ENCODE assay signal across 9 mouse cellular contexts in the genomic region with DNA sequence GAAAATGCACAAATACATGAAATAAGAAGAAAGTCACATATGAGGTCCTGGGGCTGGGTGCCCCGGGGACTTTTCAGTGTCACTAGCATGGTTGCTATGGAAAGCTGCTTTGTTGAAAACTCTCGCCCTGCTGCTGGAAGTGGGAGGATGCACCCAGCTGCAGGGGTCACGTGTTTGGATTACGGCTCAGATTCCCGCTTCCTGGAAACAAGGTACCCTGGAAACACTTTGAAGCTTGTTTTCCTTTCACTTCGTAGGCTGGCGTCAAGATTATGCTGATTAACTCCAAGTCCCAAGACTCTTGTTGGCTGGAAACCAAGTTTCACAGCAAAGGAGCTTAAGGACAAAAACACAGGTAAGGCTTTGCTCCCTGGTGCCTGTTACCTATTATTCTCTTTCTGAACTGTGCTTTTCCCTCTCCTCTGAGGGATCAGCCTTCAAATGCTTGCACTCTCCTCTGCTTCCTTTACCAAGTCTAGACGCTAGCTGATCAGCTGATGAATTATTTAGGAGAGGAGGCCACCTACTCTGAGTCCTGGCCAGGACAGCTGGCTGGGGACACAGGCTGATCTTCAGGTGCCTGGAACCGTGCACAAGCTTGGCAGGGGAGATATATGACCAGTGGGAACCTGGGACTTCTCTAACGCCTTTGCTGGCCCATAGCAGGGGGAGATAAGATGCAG. TPM values are rescaled to one million over a fixed set of nuclear protein-coding genes. Genes with fewer than 3 reads are reported as not detected.
A peak's percentile ranks its signal among the peaks of the same experiment; 100 is the strongest.
DNase-seq lines count a peak whose midpoint lies in the region; ATAC-seq and TF ChIP-seq lines count a peak whose summit lies in the region.
"Had no signal": no experiment of that assay in that cellular context is flagged by ENCODE, and none has a peak within 500 bp of the region (broad histone marks: within the 10 kb centered on the region; RNA-seq: fewer than 3 reads in every experiment).

No protein-coding gene starts in this region.

- no peaks in the 10 kb centered on the region for H3K27me3 ChIP-seq in liver, adult 2 months (ENCODE audit: control insufficient read depth, insufficient read depth, low read length)
- H3K27me3 ChIP-seq in liver, embryonic 12.5 days (replicated peaks), result no peaks in the 10 kb centered on the region
- no peaks in the 10 kb centered on the region for H3K27me3 ChIP-seq in forebrain, embryonic 12.5 days
- no peaks in the 10 kb centered on the region for H3K27me3 ChIP-seq in liver, postnatal 0 days (ENCODE audit: insufficient read depth, low read length)

- no peak overlapping the region for H3K27ac ChIP-seq in liver, adult 2 months (replicated peaks; ENCODE audit: insufficient read depth, low read depth, low read length)
- no peak overlapping the region for H3K27ac ChIP-seq in liver, embryonic 12.5 days
- H3K27ac ChIP-seq in forebrain, embryonic 12.5 days, result peak overlapping the region; percentile 31; the same call in 1 of the 2 replicates
- H3K27ac ChIP-seq in liver, postnatal 0 days (ENCODE audit: low read depth), result no peak overlapping the region

- no peak for ATAC-seq in liver, embryonic 12.5 days
- no peak for ATAC-seq in forebrain, embryonic 12.5 days (ENCODE audit: low FRiP score)
- no peak for ATAC-seq in liver, postnatal 0 days
- ATAC-seq: Patski had no signal

- no peak overlapping the region for H3K9ac ChIP-seq in liver, adult 2 months (ENCODE audit: low read depth, low read length)
- H3K9ac ChIP-seq in liver, embryonic 12.5 days, result no peak overlapping the region
- H3K9ac ChIP-seq in forebrain, embryonic 12.5 days, result no peak overlapping the region
- H3K9ac ChIP-seq in liver, postnatal 0 days (replicated peaks), result no peak overlapping the region

- TF ChIP-seq CTCF in liver, adult 2 months (IDR thresholded peaks at IDR 0.05; ENCODE audit: low read depth, low read length), result no peak
- no peak for TF ChIP-seq CTCF in liver, postnatal 0 days (IDR thresholded peaks at IDR 0.05; ENCODE audit: low read depth)

- DNase-seq in liver, adult 2 months (ENCODE audit: extremely low read depth, low read depth, low spot score), result peak; percentile 40
- DNase-seq in hindlimb bud, embryonic 11.5 days (ENCODE audit: extremely low spot score, low read depth, low spot score), result peak; percentile 10
- no peak for DNase-seq in liver, postnatal 0 days
- peak; percentile 20 for DNase-seq in skeletal muscle tissue, adult 2 months (ENCODE audit: low read depth, low spot score)
- DNase-seq in cerebellum, adult 11-12 months, result no peak
- DNase-seq in testis, postnatal 10 days (ENCODE audit: low spot score), result no peak

- H3K4me1 ChIP-seq in liver, adult 2 months (ENCODE audit: control insufficient read depth, insufficient read depth, low read length), result no peaks in the 10 kb centered on the region; the same call in 1 of the 2 replicates
- no peaks in the 10 kb centered on the region for H3K4me1 ChIP-seq in liver, embryonic 12.5 days
- H3K4me1 ChIP-seq in forebrain, embryonic 12.5 days, result peaks cover 24% of the 10 kb centered on the region
- peaks cover 2% of the 10 kb centered on the region; the same call in 1 of the 2 replicates for H3K4me1 ChIP-seq in liver, postnatal 0 days (ENCODE audit: insufficient read depth)

- TF ChIP-seq EP300 in liver, postnatal 0 days (IDR thresholded peaks at IDR 0.05; ENCODE audit: low read depth), result no peak

- 17% methylated on average over 10 of the region's 10 CpGs for WGBS in liver, adult 2 months
- WGBS in liver, embryonic 12.5 days (ENCODE audit: insufficient replicate concordance), result 44% methylated on average over 10 of the region's 10 CpGs
- WGBS in forebrain, embryonic 12.5 days, result 5% methylated on average over 10 of the region's 10 CpGs
- WGBS in liver, postnatal 0 days (ENCODE audit: insufficient replicate concordance), result 47% methylated on average over 10 of the region's 10 CpGs

- peak overlapping the region; percentile 16; the same call in 1 of the 2 replicates for H3K4me3 ChIP-seq in liver, adult 2 months (ENCODE audit: insufficient read depth, low read depth, low read length)
- H3K4me3 ChIP-seq in liver, embryonic 12.5 days, result no peak overlapping the region
- no peak overlapping the region for H3K4me3 ChIP-seq in forebrain, embryonic 12.5 days (replicated peaks)
- no peak overlapping the region for H3K4me3 ChIP-seq in liver, postnatal 0 days (ENCODE audit: low read depth, low read length)

- TF ChIP-seq POLR2A in liver, adult 2 months (IDR thresholded peaks at IDR 0.05; ENCODE audit: extremely low read depth, insufficient read depth, low read length), result no peak

- no peaks in the 10 kb centered on the region for H3K36me3 ChIP-seq in liver, adult 2 months (ENCODE audit: control insufficient read depth, insufficient read depth, low read length)
- H3K36me3 ChIP-seq in liver, embryonic 12.5 days, result no peaks in the 10 kb centered on the region
- H3K36me3 ChIP-seq in forebrain, embryonic 12.5 days (replicated peaks), result no peaks in the 10 kb centered on the region
- H3K36me3 ChIP-seq in liver, postnatal 0 days (replicated peaks; ENCODE audit: insufficient read depth, low read length), result no peaks in the 10 kb centered on the region

- H3K79me2 ChIP-seq in liver, adult 2 months (ENCODE audit: control insufficient read depth, insufficient read depth, low read length), result no peaks in the 10 kb centered on the region

- no peak overlapping the region for H3K4me2 ChIP-seq in liver, embryonic 12.5 days
- H3K4me2 ChIP-seq in forebrain, embryonic 12.5 days, result peak overlapping the region; percentile 32
- peak overlapping the region; percentile 20 for H3K4me2 ChIP-seq in liver, postnatal 0 days (ENCODE audit: low read depth, low read length)

- no peaks in the 10 kb centered on the region for H3K9me3 ChIP-seq in liver, embryonic 12.5 days (replicated peaks)
- no peaks in the 10 kb centered on the region for H3K9me3 ChIP-seq in forebrain, embryonic 12.5 days
- H3K9me3 ChIP-seq in liver, postnatal 0 days (ENCODE audit: low read length), result no peaks in the 10 kb centered on the region

RNA-seq across cellular contexts. Expression of a gene that starts 3.9 kb away (rescaled TPM):
- total RNA-seq in liver, adult 2 months (2014; rRNA removed), result 0.20 and 0.28 TPM in 2 replicates
- 0.07 and 0.14 TPM in 2 replicates for polyA plus RNA-seq in liver, adult 2 months (2012; rRNA removed)
- polyA plus RNA-seq in liver, embryonic 12.5 days (2016; fragmentation: Nextera tagmentation; extraction: Ambion mirVana), result 0.11 and 0.13 TPM in 2 replicates
- 0.29 and 0.33 TPM in 2 replicates for polyA plus RNA-seq in forebrain, embryonic 12.5 days (2016; fragmentation: Nextera tagmentation; extraction: Ambion mirVana)
- 0.06 and 0.11 TPM in 2 replicates for polyA plus RNA-seq in liver, postnatal 0 days (2015; fragmentation: Nextera tagmentation; extraction: Ambion mirVana)
- polyA plus RNA-seq: Patski had no signal

Comparison
In these comparisons a context has a peak if more than half of its experiments do, and no peak if none do; other contexts are left out.
1. DNase-seq: peak in liver, adult 2 months (single experiment), hindlimb bud, embryonic 11.5 days (single experiment) and skeletal muscle tissue, adult 2 months (single experiment); none in liver, postnatal 0 days (single experiment), cerebellum, adult 11-12 months (single experiment) and testis, postnatal 10 days (single experiment).